ENCODE assay signal across 18 mouse cellular contexts in the genomic region with DNA sequence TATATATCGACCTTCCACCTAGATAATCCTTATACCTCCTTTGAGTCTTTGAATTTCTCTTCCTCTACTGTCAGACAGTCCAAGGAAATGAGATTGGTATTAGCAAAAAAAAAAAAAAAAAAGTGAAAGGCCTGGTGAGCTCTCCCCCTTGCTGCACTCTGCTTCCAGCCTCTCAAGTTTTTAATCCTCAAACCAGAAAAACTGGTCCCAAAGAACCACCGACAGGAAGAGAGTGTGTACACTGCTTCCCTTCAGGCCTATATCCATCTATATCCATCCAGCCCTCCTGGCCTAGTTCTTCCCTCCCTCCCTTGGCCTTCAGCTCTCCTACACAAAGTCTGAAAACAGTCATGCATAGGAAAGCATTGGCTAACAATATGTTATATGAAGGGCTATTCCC. TPM values are rescaled to one million over a fixed set of nuclear protein-coding genes. Genes with fewer than 3 reads are reported as not detected.
"Had no signal": no experiment of that assay in that cellular context is flagged by ENCODE, and none has a peak within 500 bp of the region (broad histone marks: within the 10 kb centered on the region; RNA-seq: fewer than 3 reads in every experiment).

No protein-coding gene starts in this region.

- H3K27ac ChIP-seq: liver, embryonic 13.5 days; liver, embryonic 15.5 days; macrophage; midbrain, embryonic 13.5 days; midbrain, embryonic 15.5 days; neural tube, embryonic 12.5 days; stomach, embryonic 15.5 days had no signal

- H3K27me3 ChIP-seq: liver, embryonic 13.5 days; liver, embryonic 15.5 days; midbrain, embryonic 13.5 days; midbrain, embryonic 15.5 days; neural tube, embryonic 12.5 days; stomach, embryonic 15.5 days had no signal

- DNase-seq: liver, embryonic 13.5 days; liver, postnatal 0 days; lung, adult 2 months; lung, postnatal 36 days; right cerebral cortex, postnatal 14 days; thymus, adult 2 months; thymus, postnatal 25 days; thymus, postnatal 4 days had no signal

- H3K36me3 ChIP-seq: liver, embryonic 13.5 days; liver, embryonic 15.5 days; midbrain, embryonic 13.5 days; midbrain, embryonic 15.5 days; neural tube, embryonic 12.5 days; stomach, embryonic 15.5 days had no signal

- H3K4me2 ChIP-seq: liver, embryonic 11.5 days; liver, embryonic 13.5 days; liver, embryonic 15.5 days; midbrain, embryonic 11.5 days; midbrain, embryonic 13.5 days; midbrain, embryonic 15.5 days; neural tube, embryonic 12.5 days; stomach, embryonic 15.5 days had no signal

- H3K9me3 ChIP-seq: liver, embryonic 13.5 days; liver, embryonic 15.5 days; megakaryocyte, embryonic 14.5 days; midbrain, embryonic 13.5 days; midbrain, embryonic 15.5 days; neural tube, embryonic 12.5 days; stomach, embryonic 15.5 days had no signal

- ATAC-seq: liver, postnatal 0 days; midbrain, embryonic 13.5 days; midbrain, embryonic 15.5 days had no signal

- H3K4me3 ChIP-seq: liver, embryonic 13.5 days; liver, embryonic 15.5 days; megakaryocyte, embryonic 14.5 days; midbrain, embryonic 13.5 days; midbrain, embryonic 15.5 days; neural tube, embryonic 12.5 days; stomach, embryonic 15.5 days had no signal

- H3K9ac ChIP-seq: liver, embryonic 13.5 days; liver, embryonic 15.5 days; liver, postnatal 0 days; midbrain, embryonic 13.5 days; midbrain, embryonic 15.5 days; neural tube, embryonic 12.5 days; stomach, embryonic 15.5 days had no signal

- H3K4me1 ChIP-seq: liver, embryonic 13.5 days; liver, embryonic 15.5 days; megakaryocyte, embryonic 14.5 days; midbrain, embryonic 13.5 days; midbrain, embryonic 15.5 days; neural tube, embryonic 12.5 days; stomach, embryonic 15.5 days had no signal

RNA-seq across cellular contexts. Expression of gene Tmem255a, which starts 29.5 kb away (rescaled TPM):
- total RNA-seq: monocyte, adult 5-6 weeks had no signal
- polyA plus RNA-seq: macrophage had no signal
